Mouse (Mus musculus): Measurements from ENCODE around the gene F7. TPM values are rescaled to one million over a fixed set of nuclear protein-coding genes. Genes with fewer than 3 reads are reported as not detected.
A peak's percentile ranks its signal among the peaks of the same experiment; 100 is the strongest.

F7 gene
- polyA plus RNA-seq, 1 experiment from 2014 or later, result 0.08 TPM

- Histone ChIP-seq H3K9ac (ENCODE audit: low read depth, low read length) (no peak overlapping the region), H3K4me1 (replicated peaks; ENCODE audit: control insufficient read depth, insufficient read depth, low read length) (no peaks in the 10 kb centered on the region), H3K27me3 (replicated peaks; ENCODE audit: control insufficient read depth, insufficient read depth, low read length) (no peaks in the 10 kb centered on the region), H3K4me2 (replicated peaks; ENCODE audit: low read depth) (no peak overlapping the region), H3K27ac (ENCODE audit: low read depth, low read length) (no peak overlapping the region; the same call in 1 of the 2 replicates), H3K4me3 (ENCODE audit: low read depth, low read length) (no peak overlapping the region), H3K36me3 (ENCODE audit: control insufficient read depth, insufficient read depth) (no peaks in the 10 kb centered on the region), H3K9me3 (ENCODE audit: control insufficient read depth) (no peaks in the 10 kb centered on the region)
- ATAC-seq, result peak; percentile 25; the same call in 1 of the 2 replicates
- no peak for TF ChIP-seq CTCF (IDR thresholded peaks at IDR 0.05; ENCODE audit: low read depth)
- 83% methylated on average over 18 of the region's 18 CpGs for WGBS
These were observed 42.0 kb upstream of the F7 start for GRCm38 (mm10) chr8:12983681-12984467.

GRCm38 (mm10) chr8:12984601-12985243, 41.1 kb upstream of the F7 start:
- no peaks in the 10 kb centered on the region for H3K9me3 ChIP-seq (ENCODE audit: control insufficient read depth)
- H3K9ac ChIP-seq (ENCODE audit: low read depth, low read length), result no peak overlapping the region
- no peak for TF ChIP-seq CTCF (IDR thresholded peaks at IDR 0.05; ENCODE audit: low read depth)
- no peak overlapping the region for H3K27ac ChIP-seq (ENCODE audit: low read depth, low read length)
- H3K4me2 ChIP-seq (replicated peaks; ENCODE audit: low read depth), result no peak overlapping the region
- ATAC-seq, result no peak
- 86% methylated on average over 17 of the region's 17 CpGs for WGBS
- H3K4me3 ChIP-seq (ENCODE audit: low read depth, low read length), result no peak overlapping the region
- no peaks in the 10 kb centered on the region for H3K36me3 ChIP-seq (ENCODE audit: control insufficient read depth, insufficient read depth)
- H3K27me3 ChIP-seq (replicated peaks; ENCODE audit: control insufficient read depth, insufficient read depth, low read length), result no peaks in the 10 kb centered on the region
- no peaks in the 10 kb centered on the region for H3K4me1 ChIP-seq (replicated peaks; ENCODE audit: control insufficient read depth, insufficient read depth, low read length)

- WGBS, result 87% methylated on average over 13 of the region's 13 CpGs
- Histone ChIP-seq H3K4me3 (ENCODE audit: low read depth, low read length) (no peak overlapping the region), H3K36me3 (ENCODE audit: control insufficient read depth, insufficient read depth) (no peaks in the 10 kb centered on the region), H3K9ac (ENCODE audit: low read depth, low read length) (no peak overlapping the region), H3K4me1 (replicated peaks; ENCODE audit: control insufficient read depth, insufficient read depth, low read length) (no peaks in the 10 kb centered on the region), H3K4me2 (replicated peaks; ENCODE audit: low read depth) (no peak overlapping the region), H3K9me3 (ENCODE audit: control insufficient read depth) (no peaks in the 10 kb centered on the region), H3K27ac (ENCODE audit: low read depth, low read length) (no peak overlapping the region), H3K27me3 (replicated peaks; ENCODE audit: control insufficient read depth, insufficient read depth, low read length) (no peaks in the 10 kb centered on the region)
- ATAC-seq, result no peak
- no peak for TF ChIP-seq CTCF (IDR thresholded peaks at IDR 0.05; ENCODE audit: low read depth)
These were observed 40.6 kb upstream of the F7 start for GRCm38 (mm10) chr8:12985259-12985658.

GRCm38 (mm10) chr8:12987571-12987970, 38.3 kb upstream of the F7 start:
- no peak for TF ChIP-seq CTCF (IDR thresholded peaks at IDR 0.05; ENCODE audit: low read depth)
- no peak overlapping the region for H3K4me2 ChIP-seq (replicated peaks; ENCODE audit: low read depth)
- no peaks in the 10 kb centered on the region for H3K4me1 ChIP-seq (replicated peaks; ENCODE audit: control insufficient read depth, insufficient read depth, low read length)
- H3K4me3 ChIP-seq (ENCODE audit: low read depth, low read length), result no peak overlapping the region
- no peak for ATAC-seq
- H3K27me3 ChIP-seq (replicated peaks; ENCODE audit: control insufficient read depth, insufficient read depth, low read length), result no peaks in the 10 kb centered on the region
- H3K36me3 ChIP-seq (ENCODE audit: control insufficient read depth, insufficient read depth), result no peaks in the 10 kb centered on the region
- no peak overlapping the region for H3K27ac ChIP-seq (ENCODE audit: low read depth, low read length)
- H3K9me3 ChIP-seq (ENCODE audit: control insufficient read depth), result no peaks in the 10 kb centered on the region
- no peak overlapping the region for H3K9ac ChIP-seq (ENCODE audit: low read depth, low read length)
- WGBS, result 91% methylated on average over 8 of the region's 8 CpGs

- Histone ChIP-seq H3K36me3 (ENCODE audit: control insufficient read depth, insufficient read depth) (no peaks in the 10 kb centered on the region; the same call in 1 of the 2 replicates), H3K27ac (ENCODE audit: low read depth, low read length) (no peak overlapping the region), H3K9ac (ENCODE audit: low read depth, low read length) (no peak overlapping the region), H3K4me2 (replicated peaks; ENCODE audit: low read depth) (no peak overlapping the region), H3K4me3 (ENCODE audit: low read depth, low read length) (no peak overlapping the region), H3K27me3 (replicated peaks; ENCODE audit: control insufficient read depth, insufficient read depth, low read length) (no peaks in the 10 kb centered on the region), H3K4me1 (replicated peaks; ENCODE audit: control insufficient read depth, insufficient read depth, low read length) (no peaks in the 10 kb centered on the region), H3K9me3 (ENCODE audit: control insufficient read depth) (no peaks in the 10 kb centered on the region)
- peak; percentile 67 for TF ChIP-seq CTCF (IDR thresholded peaks at IDR 0.05; ENCODE audit: low read depth)
- 80% methylated on average over 13 of the region's 13 CpGs for WGBS
- no peak for ATAC-seq
These were observed 37.0 kb upstream of the F7 start for GRCm38 (mm10) chr8:12988722-12989430.

DNA sequence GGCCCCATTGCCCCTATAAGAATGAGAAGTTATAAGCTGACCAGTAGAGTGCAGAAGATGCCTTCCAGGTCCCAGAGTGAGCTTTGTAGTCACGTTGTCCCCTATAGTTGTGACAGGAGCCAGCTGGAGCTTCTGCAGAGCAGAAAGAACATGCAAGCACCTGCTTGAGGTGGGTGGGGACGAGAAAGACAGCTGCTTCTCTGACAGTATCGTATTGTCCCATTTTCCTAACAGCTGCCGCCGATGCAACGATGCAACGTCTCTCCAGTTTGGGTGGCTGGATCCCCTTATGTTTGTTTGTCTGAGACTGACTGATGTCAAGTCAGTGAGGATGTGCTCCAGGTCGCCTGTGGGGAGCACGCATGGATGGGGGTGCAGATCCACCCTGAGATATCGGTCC, 34.4 kb upstream of the F7 start:
- ATAC-seq, result no peak
- Histone ChIP-seq H3K9me3 (ENCODE audit: control insufficient read depth) (no peaks in the 10 kb centered on the region), H3K4me1 (replicated peaks; ENCODE audit: control insufficient read depth, insufficient read depth, low read length) (no peaks in the 10 kb centered on the region), H3K27ac (ENCODE audit: low read depth, low read length) (no peak overlapping the region), H3K36me3 (ENCODE audit: control insufficient read depth, insufficient read depth) (no peaks in the 10 kb centered on the region; the same call in 1 of the 2 replicates), H3K27me3 (replicated peaks; ENCODE audit: control insufficient read depth, insufficient read depth, low read length) (no peaks in the 10 kb centered on the region), H3K4me2 (replicated peaks; ENCODE audit: low read depth) (no peak overlapping the region), H3K9ac (ENCODE audit: low read depth, low read length) (no peak overlapping the region), H3K4me3 (ENCODE audit: low read depth, low read length) (no peak overlapping the region)
- WGBS, result 70% methylated on average over 10 of the region's 10 CpGs
- no peak for TF ChIP-seq CTCF (IDR thresholded peaks at IDR 0.05; ENCODE audit: low read depth)

Measured in intestine, postnatal 0 days (tissue).